Comparison of ENCODE assay signal across 19 mouse cellular contexts in genomic region chr6:140767237-140767636, GRCm38 (mm10). TPM values are rescaled to one million over a fixed set of nuclear protein-coding genes. Genes with fewer than 3 reads are reported as not detected.
A peak's percentile ranks its signal among the peaks of the same experiment; 100 is the strongest.
DNase-seq lines count a peak whose midpoint lies in the region; ATAC-seq and TF ChIP-seq lines count a peak whose summit lies in the region.
"Had no signal": no experiment of that assay in that cellular context is flagged by ENCODE, and none has a peak within 500 bp of the region (broad histone marks: within the 10 kb centered on the region; RNA-seq: fewer than 3 reads in every experiment).

No protein-coding gene starts in this region.

- no peak for TF ChIP-seq CTCF in forebrain, postnatal 0 days (IDR thresholded peaks at IDR 0.05; ENCODE audit: low read depth)
- TF ChIP-seq CTCF in hindbrain, postnatal 0 days (IDR thresholded peaks at IDR 0.05; ENCODE audit: low read depth) = no peak

- no peaks in the 10 kb centered on the region for H3K9me3 ChIP-seq in forebrain, postnatal 0 days (ENCODE audit: low read length)
- no peaks in the 10 kb centered on the region for H3K9me3 ChIP-seq in forebrain, embryonic 16.5 days (ENCODE audit: control insufficient read depth, low read length)
- no peaks in the 10 kb centered on the region for H3K9me3 ChIP-seq in neural tube, embryonic 13.5 days
- no peaks in the 10 kb centered on the region for H3K9me3 ChIP-seq in hindbrain, postnatal 0 days (ENCODE audit: low read length)
- H3K9me3 ChIP-seq: neural tube, embryonic 12.5 days had no signal

- H3K27me3 ChIP-seq in forebrain, postnatal 0 days (ENCODE audit: insufficient read depth, low read length) = no peaks in the 10 kb centered on the region
- no peaks in the 10 kb centered on the region for H3K27me3 ChIP-seq in forebrain, embryonic 16.5 days (replicated peaks; ENCODE audit: control insufficient read depth, insufficient read depth, low read length)
- H3K27me3 ChIP-seq in neural tube, embryonic 13.5 days = no peaks in the 10 kb centered on the region
- no peaks in the 10 kb centered on the region for H3K27me3 ChIP-seq in hindbrain, postnatal 0 days (ENCODE audit: insufficient read depth, low read length)
- H3K27me3 ChIP-seq: megakaryocyte, embryonic 14.5 days; neural tube, embryonic 12.5 days had no signal

- H3K27ac ChIP-seq in forebrain, postnatal 0 days (ENCODE audit: low read depth, low read length) = no peak overlapping the region
- no peak overlapping the region for H3K27ac ChIP-seq in forebrain, embryonic 16.5 days (ENCODE audit: low read length)
- H3K27ac ChIP-seq in neural tube, embryonic 13.5 days (replicated peaks) = peak overlapping the region; percentile 93
- H3K27ac ChIP-seq in hindbrain, postnatal 0 days = peak overlapping the region; percentile 36
- H3K27ac ChIP-seq: neural tube, embryonic 12.5 days; stomach, postnatal 0 days had no signal

- H3K4me1 ChIP-seq in forebrain, postnatal 0 days (ENCODE audit: insufficient read depth) = peaks cover 6% of the 10 kb centered on the region; the same call in 1 of the 2 replicates
- peaks cover 5% of the 10 kb centered on the region for H3K4me1 ChIP-seq in forebrain, embryonic 16.5 days (replicated peaks; ENCODE audit: control insufficient read depth, insufficient read depth, low read length)
- peaks cover 36% of the 10 kb centered on the region for H3K4me1 ChIP-seq in neural tube, embryonic 13.5 days (replicated peaks)
- no peaks in the 10 kb centered on the region; the same call in 1 of the 2 replicates for H3K4me1 ChIP-seq in hindbrain, postnatal 0 days (ENCODE audit: insufficient read depth, low read length)
- H3K4me1 ChIP-seq: megakaryocyte, embryonic 14.5 days had no signal

- H3K4me3 ChIP-seq in forebrain, postnatal 0 days (ENCODE audit: low read depth, low read length) = no peak overlapping the region
- H3K4me3 ChIP-seq in forebrain, embryonic 16.5 days (replicated peaks; ENCODE audit: low read length) = no peak overlapping the region
- H3K4me3 ChIP-seq in neural tube, embryonic 13.5 days = no peak overlapping the region
- H3K4me3 ChIP-seq in hindbrain, postnatal 0 days (ENCODE audit: low read length) = no peak overlapping the region
- H3K4me3 ChIP-seq: neural tube, embryonic 12.5 days had no signal

- no peak overlapping the region for H3K9ac ChIP-seq in forebrain, postnatal 0 days
- H3K9ac ChIP-seq in forebrain, embryonic 16.5 days (replicated peaks; ENCODE audit: low read depth, low read length) = no peak overlapping the region
- no peak overlapping the region for H3K9ac ChIP-seq in neural tube, embryonic 13.5 days
- H3K9ac ChIP-seq in hindbrain, postnatal 0 days (replicated peaks; ENCODE audit: low read length) = 0 out of 2 replicates have a peak overlapping the region, but pooled peaks have one; percentile 24
- H3K9ac ChIP-seq: neural tube, embryonic 12.5 days had no signal

- H3K36me3 ChIP-seq in forebrain, postnatal 0 days (ENCODE audit: insufficient read depth) = no peaks in the 10 kb centered on the region
- no peaks in the 10 kb centered on the region for H3K36me3 ChIP-seq in forebrain, embryonic 16.5 days (ENCODE audit: control insufficient read depth, insufficient read depth)
- H3K36me3 ChIP-seq in neural tube, embryonic 13.5 days = no peaks in the 10 kb centered on the region
- no peaks in the 10 kb centered on the region for H3K36me3 ChIP-seq in hindbrain, postnatal 0 days (ENCODE audit: insufficient read depth, low read length)
- H3K36me3 ChIP-seq: neural tube, embryonic 12.5 days had no signal

- no peak overlapping the region for H3K4me2 ChIP-seq in forebrain, postnatal 0 days (ENCODE audit: low read depth)
- no peak overlapping the region for H3K4me2 ChIP-seq in forebrain, embryonic 16.5 days (ENCODE audit: low read length)
- no peak overlapping the region for H3K4me2 ChIP-seq in neural tube, embryonic 13.5 days
- H3K4me2 ChIP-seq in hindbrain, postnatal 0 days (ENCODE audit: low read depth, low read length) = no peak overlapping the region
- H3K4me2 ChIP-seq: heart, embryonic 11.5 days; neural tube, embryonic 12.5 days had no signal

- DNase-seq in forebrain, postnatal 0 days = peak; percentile 8
- DNase-seq in neural tube, embryonic 10.5 days (ENCODE audit: extremely low spot score, low spot score) = no peak
- DNase-seq in hindbrain, postnatal 0 days (ENCODE audit: low spot score) = peak; percentile 9
- DNase-seq in left cerebral cortex, postnatal 4 days = no peak
- DNase-seq in urinary bladder, postnatal 36 days (ENCODE audit: low spot score in 2 of 2) = no peak
- DNase-seq in layer of hippocampus, adult 9-10 months (ENCODE audit: low spot score) = no peak
- DNase-seq: cerebellum, adult 9-11 months; kidney, adult 18-20 months; right cerebral cortex, postnatal 25 days had no signal

- WGBS in forebrain, postnatal 0 days = 61% methylated on average over 6 of the region's 6 CpGs
- WGBS in forebrain, embryonic 16.5 days = 64% methylated on average over 6 of the region's 6 CpGs
- 58% methylated on average over 6 of the region's 6 CpGs for WGBS in neural tube, embryonic 13.5 days
- WGBS in hindbrain, postnatal 0 days = 63% methylated on average over 6 of the region's 6 CpGs

- intact Hi-C loops in left cerebral cortex, postnatal 4 days (cut with DNase I) = loop anchor here (5.0 to 10.0 kb wide), 3 partner anchors 488 to 800 kb away; no protein-coding TSS in a partner anchor

- ATAC-seq in forebrain, postnatal 0 days = no peak
- no peak for ATAC-seq in forebrain, embryonic 16.5 days
- ATAC-seq in neural tube, embryonic 13.5 days (ENCODE audit: low read depth) = no peak
- ATAC-seq in hindbrain, postnatal 0 days = no peak

RNA-seq across cellular contexts. Expression of gene Gm11077, which starts 38.2 kb away (rescaled TPM):
- total RNA-seq in forebrain, postnatal 0 days (2014; rRNA removed) = not detected in 2 replicates
- polyA plus RNA-seq in forebrain, postnatal 0 days (2015; fragmentation: Nextera tagmentation; extraction: Ambion mirVana) = not detected in 2 replicates
- not detected in 2 replicates for polyA plus RNA-seq in forebrain, embryonic 16.5 days (2015; fragmentation: Nextera tagmentation; extraction: Ambion mirVana)
- not detected in 2 replicates for polyA plus RNA-seq in neural tube, embryonic 13.5 days (2015; fragmentation: Nextera tagmentation; extraction: Ambion mirVana)
- not detected in 2 replicates for total RNA-seq in hindbrain, postnatal 0 days (2014; rRNA removed)
- not detected in 2 replicates for polyA plus RNA-seq in hindbrain, postnatal 0 days (2015; fragmentation: Nextera tagmentation; extraction: Ambion mirVana)
- not detected for total RNA-seq in left cerebral cortex, postnatal 4 days (2021)
- total RNA-seq: adrenal gland, postnatal 36 days; layer of hippocampus, postnatal 25 days had no signal
- polyA plus RNA-seq: heart, embryonic 11.5 days; limb, embryonic 14.5 days; neural tube, embryonic 12.5 days; Patski; stomach, postnatal 0 days had no signal

Comparison
In these comparisons a context has a peak if more than half of its experiments do, and no peak if none do; other contexts are left out.
1. DNase-seq: peak in forebrain, postnatal 0 days (single experiment) and hindbrain, postnatal 0 days (single experiment); none in neural tube, embryonic 10.5 days (single experiment), left cerebral cortex, postnatal 4 days (single experiment), urinary bladder, postnatal 36 days (0 of 2) and layer of hippocampus, adult 9-10 months (single experiment).
2. H3K27ac ChIP-seq: peak in neural tube, embryonic 13.5 days (single experiment) and hindbrain, postnatal 0 days (single experiment); none in forebrain, postnatal 0 days (single experiment) and forebrain, embryonic 16.5 days (single experiment).